Mouse (Mus musculus) liver, adult 2 months (tissue): ENCODE data around the gene Sh3pxd2b.

Experiments
- CTCF ChIP-seq: fragments of 200-500 bp; IDR thresholded peaks from 2 replicates; pipeline ENCODE4 v1.5.1; 2011; ENCODE audit warnings: low read depth, low read length, control low read depth
- POLR2A ChIP-seq: fragments of 200-500 bp; IDR thresholded peaks from 2 replicates; pipeline ENCODE4 v1.6.1; 2011; ENCODE audit warnings: low read length, control low read depth; ENCODE audit not compliant: insufficient read depth; ENCODE audit errors: extremely low read depth

DNA sequence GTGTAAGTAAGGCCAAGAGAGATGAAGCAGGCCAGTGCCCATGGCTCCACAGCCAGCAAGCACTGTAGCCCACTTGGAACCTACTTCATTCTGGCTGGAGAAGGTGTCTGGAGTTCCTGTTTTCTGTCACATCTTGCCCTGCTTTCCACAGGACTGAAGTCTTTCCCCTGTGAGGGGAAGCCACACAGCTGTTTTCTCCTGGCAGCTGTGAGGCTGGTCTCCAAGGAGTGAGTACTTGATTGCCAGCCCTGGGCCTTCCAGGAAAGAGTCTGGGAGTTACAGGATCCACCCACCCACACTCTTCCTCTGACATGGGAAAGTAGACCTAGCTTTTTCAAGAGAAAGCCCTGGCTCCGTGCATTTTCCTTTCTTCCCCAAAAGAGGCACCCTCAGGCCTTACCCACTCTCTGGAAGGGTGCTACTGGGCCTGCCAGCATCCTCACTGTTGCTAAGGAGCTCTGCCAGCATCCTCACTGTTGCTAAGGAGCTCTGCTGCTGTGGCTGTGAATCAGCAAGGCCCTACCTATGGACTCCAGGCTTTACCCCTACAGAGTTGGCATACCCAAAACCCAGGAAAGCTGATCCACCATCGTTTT lies 44.7 kb upstream of the Sh3pxd2b start:
- TF ChIP-seq POLR2A (no peak), CTCF (no peak)
